Mouse (Mus musculus) cerebellum, adult 2 months (tissue): ENCODE measurements around the gene Hoxb1.

Source experiments
- CTCF ChIP-seq: fragments of 200-500 bp; IDR thresholded peaks from 2 replicates; pipeline ENCODE4 v1.5.1; 2011; ENCODE audit warnings: low read depth, mild to moderate bottlenecking, control low read depth, low read length, moderate library complexity, borderline replicate concordance; ENCODE audit not compliant: insufficient read depth
- POLR2A ChIP-seq: fragments of 200-500 bp; IDR thresholded peaks from 2 replicates; pipeline ENCODE4 v1.6.1; 2011; ENCODE audit warnings: low read length, control low read depth, borderline replicate concordance; ENCODE audit not compliant: insufficient read depth

GRCm38 (mm10) chr11:96340698-96341365, 24.7 kb upstream of the Hoxb1 start:
- TF ChIP-seq CTCF (no peak), POLR2A (no peak)
